Mouse (Mus musculus): Measurements from ENCODE around the gene Ago3. TPM values are rescaled to one million over a fixed set of nuclear protein-coding genes. Genes with fewer than 3 reads are reported as not detected.

The Ago3 gene
- 10 to 100 TPM; 23.0 to 23.5 TPM for total RNA-seq (2021)

DNA sequence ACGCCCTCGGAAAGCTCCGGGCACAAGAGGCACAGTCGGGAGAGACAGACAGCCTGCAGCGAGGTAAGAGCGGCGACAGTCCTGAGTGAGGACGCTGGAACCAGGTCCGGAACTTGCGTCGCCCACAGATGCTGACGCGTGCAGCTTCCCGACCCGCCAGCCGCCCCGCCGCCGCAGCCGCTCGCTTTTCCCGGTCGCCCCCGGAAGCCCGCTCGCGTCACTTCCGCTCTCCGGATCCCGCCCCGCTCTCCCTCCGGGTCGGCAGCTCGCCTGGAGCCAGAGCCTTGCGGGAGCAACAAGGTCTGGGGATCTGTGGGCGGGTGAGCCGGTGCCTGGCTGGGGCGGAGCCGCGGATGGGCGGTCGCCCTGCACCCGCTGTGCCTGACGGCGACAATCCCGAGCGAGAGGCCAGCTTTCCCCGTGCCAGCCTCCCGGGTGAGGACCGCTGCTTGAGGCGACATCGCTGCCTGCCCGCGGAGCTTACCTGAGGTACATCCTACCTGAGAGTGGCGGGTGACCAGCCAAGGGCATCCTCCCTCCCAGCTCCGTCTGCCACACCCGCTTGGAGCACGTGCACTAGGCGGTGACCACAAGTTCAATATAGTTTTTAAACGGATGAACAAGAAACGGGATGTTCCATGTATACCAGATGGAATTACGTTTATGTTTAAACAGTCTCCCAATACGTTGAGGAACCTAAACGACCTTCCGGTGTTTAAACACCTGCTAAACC lies at the start of gene Ago3:
Gene Ago3 (minus strand): TSS at position 210 of the 733 bp plus-strand sequence.
- peak; percentile 88 to 96 for DNase-seq (ENCODE audit: extremely low spot score in 1 of 2, low spot score in 2 of 2)
- intact Hi-C loops (cut with DNase I): no loop called here

GRCm38 (mm10) chr4:126473031-126473430 lies 43.7 kb upstream of the Ago3 start:
- intact Hi-C loops (cut with DNase I): no loop called here
- DNase-seq (ENCODE audit: extremely low spot score in 1 of 2, low spot score in 2 of 2): no peak

DNA sequence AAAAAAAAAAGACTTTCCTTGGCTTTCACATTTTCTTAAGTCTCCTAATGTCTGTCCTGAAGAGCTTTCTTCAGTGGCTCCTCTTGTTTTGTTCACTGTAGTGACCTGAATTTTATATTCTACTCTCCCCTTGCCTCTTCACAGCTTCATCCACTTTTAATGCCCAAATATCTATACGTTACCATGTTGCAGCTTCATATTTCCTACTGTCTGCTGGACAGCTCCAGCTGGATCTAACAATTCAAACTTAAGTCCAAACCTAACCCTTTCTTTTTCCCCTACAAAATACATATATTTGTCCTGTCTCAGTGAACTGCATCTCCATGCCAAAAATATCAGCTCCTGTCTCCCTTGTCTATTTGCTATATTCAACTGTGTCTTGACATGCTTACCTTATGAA lies 40.0 kb upstream of the Ago3 start:
- intact Hi-C loops (cut with DNase I): no loop called here
- DNase-seq (ENCODE audit: extremely low spot score in 1 of 2, low spot score in 2 of 2): no peak

DNA sequence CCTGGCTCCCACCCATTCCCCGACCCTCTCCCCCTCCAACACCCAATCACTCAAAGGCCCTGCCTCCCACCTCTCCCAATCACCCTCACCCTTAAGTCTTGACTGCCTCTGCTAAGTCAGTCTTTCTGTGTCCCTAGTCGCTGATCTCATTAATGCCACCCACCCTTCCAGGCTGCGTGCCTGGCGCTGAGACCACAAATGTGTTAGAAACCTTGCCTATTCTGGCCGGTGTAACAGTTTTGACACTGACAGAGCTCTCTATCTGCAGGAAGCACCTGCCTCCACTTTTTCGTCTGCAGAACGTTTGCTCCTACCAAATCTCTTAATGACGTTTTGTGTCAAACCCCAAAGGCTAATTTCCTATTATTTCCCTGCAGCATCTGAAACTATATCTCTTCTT lies 39.6 kb upstream of the Ago3 start:
- intact Hi-C loops (cut with DNase I): no loop called here
- no peak for DNase-seq (ENCODE audit: extremely low spot score in 1 of 2, low spot score in 2 of 2)

- intact Hi-C loops (cut with DNase I): no loop called here
- peak; percentile 92 to 98 for DNase-seq (ENCODE audit: extremely low spot score in 1 of 2, low spot score in 2 of 2)
Measured at GRCm38 (mm10) chr4:126468285-126468901, 39.0 kb upstream of the Ago3 start, which contains the start of gene Ago1. Gene Ago1 (minus strand): TSS chr4:126468583.

GRCm38 (mm10) chr4:126467721-126468284 lies 38.4 kb upstream of the Ago3 start:
- intact Hi-C loops (cut with DNase I): no loop called here
- peak; percentile 45 to 84 for DNase-seq (ENCODE audit: extremely low spot score in 1 of 2, low spot score in 2 of 2)

DNA sequence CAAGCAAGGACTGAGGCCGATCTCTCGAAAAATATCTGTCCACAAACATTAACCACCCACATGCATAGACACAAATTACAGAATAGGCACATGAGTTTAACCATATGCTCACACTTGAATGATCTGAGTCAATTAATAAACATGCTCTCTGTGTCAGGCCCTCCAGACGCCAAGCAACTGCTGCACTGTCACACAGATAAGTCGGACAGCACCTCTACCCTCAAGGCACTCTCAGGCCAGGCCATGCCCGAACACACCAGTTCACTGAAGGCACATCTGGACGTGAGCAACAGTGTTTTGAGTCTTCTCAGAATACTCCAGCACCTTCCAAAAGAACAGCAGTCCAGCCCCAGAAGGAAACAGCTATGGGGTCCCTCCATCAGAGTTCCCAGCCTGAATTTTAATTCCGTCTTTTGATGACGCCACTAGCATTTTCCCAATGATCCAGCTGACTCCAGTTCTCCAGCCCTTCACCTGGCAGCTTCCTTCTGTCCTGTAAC lies 36.9 kb upstream of the Ago3 start:
- DNase-seq (ENCODE audit: extremely low spot score in 1 of 2, low spot score in 2 of 2): no peak
- intact Hi-C loops (cut with DNase I): no loop called here

- intact Hi-C loops (cut with DNase I): no loop called here
- peak in 1 of 2 experiments; percentile 72 for DNase-seq (ENCODE audit: extremely low spot score in 1 of 2, low spot score in 2 of 2)
Measured at GRCm38 (mm10) chr4:126465843-126466242, 36.5 kb upstream of the Ago3 start.

GRCm38 (mm10) chr4:126464892-126465235 lies 35.5 kb upstream of the Ago3 start:
- intact Hi-C loops (cut with DNase I): no loop called here
- no peak for DNase-seq (ENCODE audit: extremely low spot score in 1 of 2, low spot score in 2 of 2)

DNA sequence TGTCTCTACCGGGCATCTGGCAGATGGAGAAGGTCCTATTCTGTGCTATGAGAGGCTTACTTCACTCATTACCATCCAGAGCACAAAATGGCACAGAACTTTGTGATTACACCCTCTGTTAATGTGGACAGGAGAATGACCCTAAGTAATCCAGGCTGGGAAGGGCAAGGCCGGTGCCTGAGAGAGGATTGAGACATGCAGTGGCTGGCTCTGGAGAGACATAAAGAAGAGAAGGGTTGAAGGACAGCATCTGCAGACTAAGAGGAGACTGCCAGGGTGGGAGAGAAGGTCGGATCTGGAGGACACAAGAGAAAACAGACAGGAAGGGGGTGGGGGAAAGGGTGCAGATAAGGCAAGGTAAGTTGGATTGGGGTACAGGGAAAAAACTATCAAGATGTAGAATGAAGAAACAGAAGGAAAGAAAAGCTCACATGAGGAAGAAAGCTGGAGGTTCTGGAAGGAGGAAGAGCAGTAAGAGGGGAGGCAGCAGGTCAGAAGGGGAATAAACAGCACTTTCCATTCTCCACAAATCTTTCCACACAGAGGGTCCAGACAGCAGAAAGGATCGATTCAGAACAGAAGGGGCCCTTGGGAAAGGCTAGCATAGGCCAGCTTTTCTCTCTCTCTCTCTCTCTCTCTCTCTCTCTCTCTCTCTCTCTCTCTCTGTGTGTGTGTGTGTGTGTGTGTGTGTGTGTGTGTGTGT lies 35.0 kb upstream of the Ago3 start:
- intact Hi-C loops (cut with DNase I): no loop called here

GRCm38 (mm10) chr4:126455441-126455840 lies 26.1 kb upstream of the Ago3 start:
- intact Hi-C loops (cut with DNase I): no loop called here
- DNase-seq (ENCODE audit: extremely low spot score in 1 of 2, low spot score in 2 of 2): no peak

More for the DNA sequence above, 35.0 kb upstream of the Ago3 start:
- DNase-seq (ENCODE audit: extremely low spot score in 1 of 2, low spot score in 2 of 2): no peak

- intact Hi-C loops (cut with DNase I): no loop called here
- DNase-seq (ENCODE audit: extremely low spot score in 1 of 2, low spot score in 2 of 2): no peak
Measured at GRCm38 (mm10) chr4:126454547-126455254, 25.3 kb upstream of the Ago3 start.

DNA sequence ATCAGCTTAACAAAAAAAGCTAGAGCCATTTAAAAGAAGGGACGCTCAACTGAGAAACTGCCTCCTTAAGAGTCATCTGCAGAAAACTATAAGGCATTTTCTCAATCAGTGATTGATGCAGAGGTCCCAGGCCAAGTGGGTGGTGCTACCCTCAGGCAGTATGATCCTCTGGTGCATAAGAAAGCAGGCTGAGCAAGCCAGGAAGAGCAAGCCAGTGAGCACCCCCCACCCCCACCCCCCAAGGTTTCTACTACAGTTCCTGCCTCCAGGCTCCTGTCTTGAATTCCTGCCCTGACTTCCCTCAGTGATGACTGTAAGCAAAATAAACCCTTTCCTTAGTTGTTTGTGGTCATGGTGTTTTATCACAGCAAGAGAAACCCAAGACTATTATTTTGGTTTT lies 20.9 kb upstream of the Ago3 start:
- no peak for DNase-seq (ENCODE audit: extremely low spot score in 1 of 2, low spot score in 2 of 2)
- intact Hi-C loops (cut with DNase I): no loop called here

DNA sequence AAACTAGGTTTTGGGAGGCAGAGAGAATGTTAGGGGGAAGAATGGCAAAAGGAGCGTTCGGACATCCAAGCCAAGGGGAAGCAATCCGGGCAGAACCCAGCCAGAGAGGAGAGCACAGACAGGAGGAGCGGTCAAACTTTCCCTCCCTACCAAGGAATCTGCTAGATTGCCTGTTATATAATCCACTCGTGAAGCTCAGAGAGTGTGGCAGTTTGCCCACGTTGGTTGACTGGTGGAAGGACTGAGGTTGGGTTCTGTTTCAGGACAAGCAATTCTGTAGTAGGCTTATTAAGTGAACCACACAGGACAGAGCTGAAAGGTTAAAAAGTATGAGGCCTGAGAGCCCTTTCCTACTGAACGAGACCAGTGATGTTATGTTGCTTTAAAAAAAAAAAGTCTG lies 17.8 kb upstream of the Ago3 start:
- intact Hi-C loops (cut with DNase I): no loop called here
- DNase-seq (ENCODE audit: extremely low spot score in 1 of 2, low spot score in 2 of 2): no peak

DNA sequence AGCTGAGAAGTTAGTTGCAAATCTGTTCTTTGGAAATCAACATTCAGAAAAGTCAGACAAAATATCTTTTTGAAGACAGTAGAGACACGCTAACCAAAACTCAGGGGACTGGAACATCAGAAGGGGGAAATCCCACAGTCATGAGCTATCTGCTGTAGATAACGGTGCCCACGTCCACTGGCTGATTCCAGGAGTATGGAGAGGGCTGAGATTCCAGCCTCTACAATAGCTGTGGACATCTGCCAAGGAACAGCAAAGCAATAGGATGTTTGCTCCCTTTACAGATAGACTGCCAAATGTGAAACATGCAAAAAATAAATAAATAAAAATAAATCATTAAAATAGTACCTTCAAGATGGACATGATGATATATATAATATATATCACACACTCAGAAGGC lies 15.2 kb upstream of the Ago3 start:
- no peak for DNase-seq (ENCODE audit: extremely low spot score in 1 of 2, low spot score in 2 of 2)
- intact Hi-C loops (cut with DNase I): no loop called here

DNA sequence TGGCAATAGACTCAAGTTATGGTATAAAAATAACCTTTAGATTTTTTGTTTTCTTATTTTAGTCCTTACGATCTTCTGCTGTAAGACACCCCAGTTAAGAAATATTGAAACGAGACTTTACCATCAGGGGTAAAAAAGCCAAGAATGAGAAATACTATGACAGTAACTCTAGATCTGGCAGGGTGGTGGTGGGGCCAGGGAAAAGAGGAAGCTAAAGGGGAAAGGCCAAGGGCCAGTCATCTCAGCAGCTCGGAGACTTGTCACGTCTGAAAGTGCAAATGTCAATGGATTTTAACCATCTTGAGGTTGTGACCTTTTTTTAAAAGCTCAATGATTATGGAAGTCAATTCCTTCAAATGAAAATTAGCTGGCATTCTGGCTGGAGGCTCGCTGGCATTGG lies 8.9 kb upstream of the Ago3 start:
- no peak for DNase-seq (ENCODE audit: extremely low spot score in 1 of 2, low spot score in 2 of 2)
- intact Hi-C loops (cut with DNase I): no loop called here

DNA sequence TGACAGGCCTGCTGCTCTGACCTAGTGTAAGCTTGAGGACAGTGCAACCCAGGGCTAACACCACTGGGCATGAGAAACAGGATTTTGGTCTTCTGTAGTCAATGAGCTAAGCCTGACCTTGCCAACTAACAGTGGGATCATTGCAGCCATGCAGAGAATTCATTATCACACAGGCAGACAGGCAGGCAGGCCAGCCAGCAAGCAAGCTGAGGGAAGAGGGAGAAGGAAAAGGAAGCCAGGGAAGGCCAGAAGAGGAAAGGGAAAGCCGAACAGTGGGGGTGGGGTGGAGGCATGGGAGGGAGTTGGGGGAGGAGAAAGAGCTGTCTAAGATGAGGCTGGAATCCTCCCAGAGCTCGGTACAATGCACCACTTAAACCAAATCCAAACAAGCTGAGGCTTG lies 6.9 kb upstream of the Ago3 start:
- intact Hi-C loops (cut with DNase I): no loop called here
- peak; percentile 14 to 53 for DNase-seq (ENCODE audit: extremely low spot score in 1 of 2, low spot score in 2 of 2)

GRCm38 (mm10) chr4:126434094-126434493 lies 4.7 kb upstream of the Ago3 start:
- no peak for DNase-seq (ENCODE audit: extremely low spot score in 1 of 2, low spot score in 2 of 2)
- intact Hi-C loops (cut with DNase I): no loop called here

DNA sequence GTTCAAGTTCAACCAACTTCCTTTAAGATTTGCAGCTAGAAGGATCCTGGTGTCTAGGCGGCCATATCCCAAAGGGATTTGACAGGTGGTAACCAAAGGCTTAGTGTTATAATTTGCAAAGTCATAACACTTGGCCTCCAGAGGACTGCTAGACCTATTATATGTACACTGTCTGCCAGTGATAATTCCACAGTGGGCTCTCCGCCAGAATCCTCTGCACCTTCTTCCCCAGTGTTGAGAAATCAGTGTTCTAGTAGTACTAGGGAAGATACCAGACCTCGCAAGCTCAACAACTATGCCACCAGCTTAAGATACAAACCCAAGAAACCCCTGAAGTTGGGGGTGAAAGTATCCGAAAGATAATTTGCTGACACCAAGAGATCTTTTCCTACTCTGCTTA lies 3.8 kb upstream of the Ago3 start:
- no peak for DNase-seq (ENCODE audit: extremely low spot score in 1 of 2, low spot score in 2 of 2)
- intact Hi-C loops (cut with DNase I): no loop called here

Measured in left cerebral cortex, postnatal 10 days (tissue).